Mouse (Mus musculus) embryo, embryonic 9.5 days (tissue): ENCODE data around the gene Ptpn1.

Source experiments
- DNase-seq: peaks from one replicate; pipeline ENCODE4 v3.0.0-alpha.2; 2017; ENCODE audit errors: extremely low spot score

Ptpn1 gene

DNA sequence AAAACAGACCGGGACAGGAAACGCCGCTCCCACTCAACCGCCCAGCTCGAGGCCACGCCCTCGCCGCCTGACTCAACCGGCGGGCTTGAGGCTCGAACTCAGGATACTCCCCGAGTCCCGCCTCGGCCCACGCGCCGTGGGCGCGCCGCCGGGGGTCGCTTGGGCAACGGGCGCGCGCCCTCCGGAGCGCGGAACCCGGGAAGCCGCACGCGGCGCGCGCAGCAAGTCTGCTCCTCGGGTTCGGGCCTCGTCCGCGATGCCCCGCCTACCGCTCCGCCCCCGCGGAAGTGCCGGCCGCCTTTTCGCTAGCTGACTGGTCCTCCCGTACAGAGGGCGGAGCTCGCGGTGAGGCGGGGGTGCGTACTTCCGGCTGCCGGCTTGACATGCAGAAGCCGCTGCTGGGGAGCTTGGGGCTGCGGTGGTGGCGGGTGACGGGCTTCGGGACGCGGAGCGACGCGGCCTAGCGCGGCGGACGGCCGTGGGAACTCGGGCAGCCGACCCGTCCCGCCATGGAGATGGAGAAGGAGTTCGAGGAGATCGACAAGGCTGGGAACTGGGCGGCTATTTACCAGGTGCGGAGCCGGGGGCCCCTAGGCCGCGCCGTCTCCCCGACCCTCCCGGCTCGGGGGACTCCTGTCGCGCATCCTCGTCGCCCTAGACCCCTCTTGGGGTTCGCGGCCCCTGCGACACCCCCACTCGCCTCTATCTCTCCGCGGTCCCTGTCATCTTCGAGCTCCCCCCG lies at the start of gene Ptpn1:
Gene Ptpn1, plus strand, starts transcription at position 73 of the 742 bp plus-strand sequence.
- peak; percentile 96 for DNase-seq

DNA sequence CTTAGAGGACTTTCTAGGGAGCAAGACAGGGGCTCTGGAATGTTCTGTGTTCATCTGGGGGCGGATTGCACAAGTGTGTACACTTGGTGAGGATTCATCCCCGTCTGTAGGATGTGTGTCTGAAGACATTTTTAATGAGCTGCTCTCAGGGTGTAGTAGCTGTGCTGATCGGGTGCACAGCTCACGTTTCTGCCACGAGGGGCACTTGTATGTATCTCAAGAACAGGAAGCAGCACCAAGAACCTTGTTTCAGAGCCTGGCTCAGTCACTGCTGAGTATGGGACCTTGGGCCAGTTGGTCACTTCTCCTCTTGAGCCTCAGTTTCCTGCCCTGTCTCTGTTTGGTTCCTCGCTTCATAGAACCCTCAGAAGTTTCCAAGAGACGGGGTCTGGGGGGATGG lies 45.4 kb upstream of the Ptpn1 start:
- no peak for DNase-seq

DNA sequence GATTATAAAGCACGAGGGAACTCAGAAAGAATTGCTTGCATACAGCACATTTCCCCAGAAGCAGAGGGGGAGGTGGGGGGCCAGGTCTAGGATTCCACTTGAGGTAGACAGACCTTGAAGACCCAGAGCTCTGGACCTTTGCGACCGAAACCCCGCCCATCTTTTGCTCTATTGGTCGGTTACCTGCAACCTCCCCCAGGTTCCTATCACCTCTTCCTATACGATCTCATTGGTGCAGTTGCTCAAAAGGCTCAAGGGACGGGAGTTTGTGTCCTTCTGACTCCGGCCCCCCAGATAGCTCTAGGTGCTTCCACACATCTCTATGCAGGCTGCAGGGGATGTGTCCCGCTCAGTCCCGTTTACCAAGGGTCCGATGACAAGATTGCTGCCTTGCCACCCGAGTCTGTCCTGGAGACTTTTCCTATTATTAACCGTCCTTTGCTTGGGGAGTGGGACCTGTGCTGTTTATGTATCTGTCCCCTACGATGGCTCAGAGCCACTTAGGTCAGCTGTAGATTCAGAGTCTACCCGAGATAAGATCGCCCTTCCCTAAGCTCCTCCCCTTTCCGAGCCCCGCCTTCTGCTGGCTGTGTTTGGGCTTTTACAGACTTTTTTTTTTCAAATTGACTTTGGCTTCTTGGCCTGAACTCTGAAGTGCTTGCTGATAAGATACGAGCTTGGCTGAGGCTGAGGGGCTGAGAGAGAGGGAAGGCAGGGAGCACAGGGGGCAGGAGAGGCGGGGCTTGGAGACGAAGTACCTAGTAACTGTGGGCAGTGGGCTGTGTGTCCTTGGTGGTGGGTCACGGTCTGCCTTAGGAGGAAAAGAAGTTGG lies 44.1 kb upstream of the Ptpn1 start:
- peak; percentile 35 for DNase-seq

DNA sequence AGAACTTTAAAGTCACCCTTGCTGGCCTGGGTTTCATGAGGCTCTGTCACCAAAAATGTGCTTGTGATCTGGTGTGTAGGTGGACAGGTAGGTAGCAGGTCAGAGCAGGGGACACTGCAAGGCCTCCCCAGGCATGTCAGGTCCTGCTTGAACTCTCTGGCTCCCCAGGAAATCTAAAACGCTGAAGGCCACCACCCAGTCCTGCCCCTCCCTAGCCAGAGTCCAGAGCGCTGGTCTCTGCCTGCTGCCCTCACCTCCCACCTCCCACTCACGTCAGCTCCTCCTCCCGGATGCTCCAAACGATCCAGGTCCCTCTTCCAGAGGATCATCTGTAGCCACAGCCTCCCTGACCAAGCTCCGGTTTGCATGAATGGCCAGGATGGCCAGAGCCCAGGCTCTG lies 43.0 kb upstream of the Ptpn1 start:
- no peak for DNase-seq

DNA sequence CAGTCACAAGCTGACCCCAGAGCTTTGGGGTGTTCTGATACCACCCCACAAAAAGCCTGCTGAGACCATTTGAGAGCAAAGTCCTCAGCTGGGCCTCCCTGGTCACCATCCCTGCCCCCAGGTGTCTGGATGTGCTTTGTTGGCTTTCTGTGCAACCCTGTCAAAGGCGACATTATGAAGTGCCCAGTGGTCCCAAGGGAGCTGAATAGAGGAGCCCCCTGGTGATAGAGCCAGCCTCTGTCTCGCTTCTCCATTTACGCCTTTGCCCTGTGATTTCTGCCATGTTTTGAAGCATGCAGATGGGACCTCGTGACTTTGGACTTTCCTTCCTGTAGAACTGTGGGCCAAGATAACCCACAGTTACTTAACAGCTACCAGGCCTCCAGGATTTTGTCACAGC lies 42.0 kb upstream of the Ptpn1 start:
- no peak for DNase-seq

DNA sequence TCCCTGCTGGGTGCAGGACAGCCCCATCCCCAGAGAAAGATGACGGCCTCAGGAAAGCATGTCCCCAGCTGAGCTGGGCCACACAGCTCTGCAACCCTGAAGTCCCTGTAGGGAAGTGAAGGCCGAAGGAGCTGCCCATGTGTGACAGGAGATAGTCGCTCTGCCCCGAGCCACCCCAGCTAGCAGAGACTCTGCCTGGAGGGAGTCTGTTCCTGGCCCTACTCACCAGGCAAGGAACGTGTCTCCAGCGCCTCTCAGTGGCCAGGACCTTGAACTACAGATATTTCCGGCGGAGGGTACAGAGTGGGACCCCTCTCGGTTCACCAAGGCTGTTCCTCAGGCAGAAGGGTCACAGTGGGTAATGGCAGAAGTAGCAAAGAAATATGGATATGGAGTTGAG lies 39.9 kb upstream of the Ptpn1 start:
- peak; percentile 80 for DNase-seq

DNA sequence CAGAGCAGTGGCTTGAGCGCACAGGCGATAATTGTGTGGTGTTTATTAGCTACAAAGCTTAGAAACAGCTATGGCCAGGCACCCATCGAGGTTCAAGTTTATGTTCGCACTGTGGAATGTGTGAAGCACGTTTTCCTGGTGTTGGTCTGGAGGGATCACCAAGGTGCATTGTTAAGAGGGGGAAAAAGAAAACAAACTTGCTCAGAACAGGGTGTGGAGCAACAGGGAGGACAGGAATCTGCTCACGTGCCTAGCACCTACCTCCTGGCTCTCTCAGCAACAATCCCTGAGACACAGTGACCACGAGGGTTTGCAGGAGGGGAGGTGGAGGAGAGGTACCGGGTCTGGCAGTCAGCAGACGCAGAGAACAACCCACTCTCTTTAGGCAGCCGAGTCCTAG lies 38.2 kb upstream of the Ptpn1 start:
- no peak for DNase-seq

DNA sequence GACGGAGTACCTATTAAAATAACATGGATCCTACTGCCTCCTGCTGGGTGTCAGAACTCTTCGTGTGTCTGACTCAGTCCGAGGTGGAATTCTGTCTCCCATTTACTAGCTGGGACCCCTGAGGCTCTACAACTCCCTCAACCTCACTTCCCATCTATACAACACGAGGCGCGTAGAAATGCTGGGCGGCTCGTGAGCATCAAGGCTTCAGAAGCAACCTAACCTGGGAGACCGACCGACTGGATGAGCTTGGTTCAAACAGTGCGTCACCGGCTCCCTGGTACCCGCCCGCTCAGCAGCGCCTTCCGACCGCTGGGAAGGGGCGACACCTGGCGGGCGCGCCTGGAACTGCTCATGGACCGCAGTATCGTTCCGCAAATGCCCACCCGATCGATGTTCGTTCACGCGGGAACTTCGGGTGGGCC lies 36.9 kb upstream of the Ptpn1 start:
- DNase-seq, result peak; percentile 84

DNA sequence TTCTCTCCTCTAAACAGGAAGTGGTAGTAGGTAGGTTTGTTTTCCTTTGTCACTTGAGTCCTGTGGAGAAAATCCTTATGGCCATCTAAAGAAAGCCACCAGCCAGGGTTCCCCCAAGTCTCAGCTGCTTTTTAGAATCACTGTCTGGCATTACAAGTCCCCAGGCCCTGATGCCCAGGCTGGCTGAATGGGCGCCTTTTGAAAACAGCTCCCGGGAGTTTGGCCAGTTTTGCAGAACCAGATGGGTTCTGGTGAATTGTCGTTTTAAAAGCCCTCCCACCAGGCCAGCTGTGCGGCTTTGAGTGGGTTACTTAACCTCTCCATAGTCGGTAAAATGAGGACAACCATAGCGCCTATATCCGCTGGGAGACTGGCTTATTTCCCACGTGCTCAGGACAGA lies 34.0 kb upstream of the Ptpn1 start:
- DNase-seq, result no peak

DNA sequence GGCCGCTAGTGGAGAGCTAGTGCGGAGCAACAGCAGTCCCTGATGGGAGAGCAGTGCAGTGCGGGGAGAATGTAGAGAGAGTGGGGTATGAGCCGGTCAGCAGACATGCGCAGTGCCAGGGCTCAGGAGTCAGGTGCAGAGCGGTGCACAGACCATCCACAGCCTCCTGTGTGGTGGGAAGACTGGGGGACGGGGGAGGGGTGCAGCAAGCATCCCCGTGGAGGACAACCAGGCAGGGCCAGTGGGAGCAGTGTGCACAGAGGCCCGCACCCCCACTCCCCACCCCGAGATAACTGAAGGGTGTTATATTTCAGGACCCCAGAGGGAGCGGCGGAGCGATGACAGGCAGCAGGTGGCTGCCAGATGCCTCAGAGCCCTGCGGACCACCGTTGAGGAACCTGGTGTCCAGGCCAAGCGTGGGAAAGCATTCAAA lies 31.9 kb upstream of the Ptpn1 start:
- peak; percentile 50 for DNase-seq

DNA sequence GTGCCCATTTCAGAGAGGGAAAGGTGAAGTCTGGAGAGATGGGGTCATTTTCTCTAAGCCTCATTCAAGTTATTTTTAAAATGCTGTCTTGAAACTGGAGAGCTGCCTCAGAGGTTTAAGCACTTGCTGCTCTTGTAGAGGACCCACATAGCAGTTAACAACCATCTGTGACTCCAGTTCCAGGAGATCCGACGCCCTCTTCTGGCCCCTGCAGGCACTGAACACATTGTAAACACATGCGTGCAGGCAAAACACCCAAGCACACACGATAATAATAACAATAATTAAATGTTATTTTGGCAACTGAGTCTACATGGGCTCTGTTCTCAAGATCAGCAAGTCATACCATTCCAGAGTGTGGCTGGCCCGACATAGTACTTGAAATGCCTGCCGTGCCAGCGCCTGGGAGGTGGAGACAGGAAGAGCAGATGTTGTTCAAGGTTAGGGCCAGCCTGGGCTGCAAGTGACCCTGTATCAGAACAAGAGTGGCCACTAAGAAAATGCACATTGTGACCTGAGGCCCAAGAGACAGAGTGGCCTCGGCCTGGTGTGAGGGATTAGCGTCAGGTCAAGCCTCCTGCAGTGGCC lies 29.6 kb upstream of the Ptpn1 start:
- DNase-seq, result no peak

DNA sequence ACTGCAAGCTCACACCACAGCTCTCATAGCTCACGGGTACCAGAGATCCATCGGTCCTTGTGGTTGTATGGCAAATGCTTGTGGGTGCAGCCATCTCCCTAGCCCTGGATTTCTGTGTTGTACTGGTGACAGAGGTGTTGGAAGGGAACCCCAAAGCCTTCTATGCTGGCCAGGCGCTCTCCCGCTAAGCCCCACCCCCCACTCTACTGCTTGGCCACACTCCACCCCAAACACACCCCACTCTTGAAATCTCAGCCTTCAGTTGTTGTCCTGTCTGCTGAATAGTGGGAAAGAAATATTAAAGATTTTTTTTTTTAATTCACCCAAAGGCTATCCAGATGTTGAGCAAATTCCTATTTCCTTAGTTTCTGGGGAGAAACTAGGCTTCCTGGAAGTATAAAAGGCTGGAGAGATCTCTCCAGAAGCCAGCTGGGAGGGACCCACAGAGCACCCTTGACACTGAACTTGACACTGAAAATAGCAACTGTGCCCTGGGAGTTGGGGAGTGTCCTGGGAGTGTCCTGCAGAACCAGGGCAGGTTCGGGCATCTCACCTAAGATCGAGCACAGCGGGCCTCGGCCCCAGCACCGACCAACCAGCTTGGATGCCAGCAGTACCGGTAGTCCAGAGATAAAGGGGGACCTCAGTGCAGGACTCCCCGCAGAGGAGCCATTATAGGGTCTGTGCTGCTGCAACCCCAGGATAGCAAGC lies 28.5 kb upstream of the Ptpn1 start:
- DNase-seq, result no peak

DNA sequence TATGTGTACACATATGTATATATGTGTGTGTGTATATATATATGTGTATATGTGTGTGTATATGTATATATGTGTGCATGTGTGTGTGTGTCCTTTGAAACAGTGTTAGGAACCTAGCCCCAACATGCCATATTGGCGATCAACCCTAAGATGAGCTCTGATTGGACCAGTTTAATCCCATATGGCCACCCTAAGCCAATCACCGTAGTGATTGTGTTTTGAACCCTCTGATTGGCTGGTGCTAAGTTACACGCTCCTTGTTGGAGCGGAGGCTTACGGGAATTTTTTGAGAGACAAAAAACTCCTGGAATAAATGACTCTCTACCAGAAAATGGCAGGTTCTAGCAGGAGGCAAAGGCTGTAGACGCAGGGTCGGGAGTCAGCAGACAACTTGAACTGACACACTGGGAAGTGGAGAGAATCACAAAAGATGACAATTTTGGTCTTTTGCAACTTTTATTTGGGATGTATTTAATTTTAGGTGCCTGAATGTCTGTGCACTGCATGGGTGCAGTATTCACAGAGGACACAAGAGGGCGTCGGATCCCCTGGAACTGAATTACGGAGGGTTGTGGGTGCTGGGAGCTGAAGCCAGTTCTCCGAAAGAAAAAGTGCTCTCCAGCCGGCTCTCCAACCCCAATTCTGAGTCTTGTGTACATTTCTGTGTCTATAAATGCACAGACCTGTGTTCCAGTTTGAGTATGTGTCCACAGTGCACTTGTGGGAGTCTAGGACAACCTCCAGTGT lies 27.1 kb upstream of the Ptpn1 start:
- DNase-seq, result no peak

DNA sequence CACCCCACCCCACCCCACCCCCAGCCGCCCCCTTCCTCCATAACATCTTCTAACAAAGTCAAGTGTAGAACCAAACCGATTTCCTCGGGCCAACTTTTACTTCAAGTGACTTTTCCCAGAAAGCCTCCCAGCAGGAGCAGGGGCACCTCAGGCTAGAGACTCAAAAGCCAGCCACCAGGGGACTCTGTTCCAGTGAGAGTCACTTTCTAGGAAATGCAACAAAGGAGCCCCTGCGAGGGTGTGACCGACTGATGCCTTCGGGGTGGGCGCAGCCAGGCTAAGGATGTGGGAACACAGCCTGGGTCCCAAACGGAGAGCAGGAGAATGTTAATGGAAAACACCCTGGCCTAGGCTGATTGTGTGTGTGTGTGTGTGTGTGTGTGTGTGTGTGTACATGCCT lies 26.3 kb upstream of the Ptpn1 start:
- no peak for DNase-seq

DNA sequence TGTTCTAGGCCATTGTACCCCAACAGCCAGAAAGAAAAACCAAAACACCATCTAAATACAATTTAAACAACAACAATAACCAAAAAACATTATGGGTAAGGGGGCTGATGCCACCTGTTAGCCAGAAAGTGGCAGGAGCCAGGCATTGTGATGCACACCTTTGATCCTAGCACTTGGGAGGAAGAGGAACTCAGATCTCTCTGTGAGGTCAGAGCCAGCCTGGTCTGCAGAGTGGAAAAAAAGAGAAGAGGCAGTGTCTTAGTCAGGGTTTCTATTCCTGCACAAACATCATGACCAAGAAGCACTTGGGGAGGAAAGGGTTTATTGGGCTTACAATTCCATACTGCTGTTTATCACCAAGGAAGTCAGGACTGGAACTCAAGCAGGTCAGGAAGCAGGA lies 25.1 kb upstream of the Ptpn1 start:
- no peak for DNase-seq

DNA sequence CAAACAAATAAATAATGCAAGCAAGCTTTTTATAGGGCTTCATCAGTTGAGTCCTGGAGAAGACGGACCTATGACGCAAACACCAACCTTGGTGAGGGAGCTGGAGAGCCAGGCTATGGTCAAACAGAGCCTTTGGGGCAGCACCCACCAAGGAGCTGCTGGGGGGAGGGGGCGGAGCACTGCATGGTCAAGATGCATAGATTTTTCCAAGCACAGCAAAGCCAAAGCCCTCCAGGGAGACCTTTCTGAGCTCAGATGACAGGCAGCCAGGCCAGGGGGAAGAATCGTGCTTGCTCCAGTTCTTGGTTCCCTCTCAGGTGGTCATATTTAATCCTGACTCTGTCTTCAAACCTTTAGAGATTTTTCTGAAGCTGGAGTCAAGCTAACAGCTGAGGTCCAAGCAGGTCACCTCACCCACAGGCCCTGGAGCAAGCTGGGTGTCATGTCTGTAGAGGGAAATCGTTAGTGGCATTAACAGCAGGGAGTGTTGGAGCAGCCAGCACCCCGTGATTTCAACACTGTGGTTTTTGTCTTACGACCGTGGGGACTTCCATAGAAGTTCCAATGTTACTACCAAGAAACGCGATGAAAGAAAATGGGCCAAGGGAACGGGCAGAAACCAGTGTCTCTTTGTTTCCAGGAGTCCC lies 22.2 kb upstream of the Ptpn1 start:
- DNase-seq, result no peak

DNA sequence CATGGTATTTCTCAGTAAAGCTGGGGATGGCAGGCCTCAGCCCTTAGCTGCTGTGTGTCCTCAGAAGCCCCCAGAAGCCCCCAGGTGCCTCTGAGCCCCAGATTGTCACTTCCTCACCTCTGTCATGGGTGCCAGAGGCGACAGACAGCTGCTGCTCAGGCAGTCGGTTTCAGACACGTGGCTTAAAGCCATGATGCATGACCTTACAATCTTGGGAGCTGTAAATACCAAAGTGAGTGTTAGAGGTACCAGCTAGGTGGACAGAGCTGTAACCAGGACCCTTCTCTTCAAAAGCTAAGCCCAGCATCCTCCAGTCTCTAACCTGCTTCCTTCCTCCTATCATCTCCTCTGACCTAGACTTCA lies 21.7 kb upstream of the Ptpn1 start:
- DNase-seq, result no peak

DNA sequence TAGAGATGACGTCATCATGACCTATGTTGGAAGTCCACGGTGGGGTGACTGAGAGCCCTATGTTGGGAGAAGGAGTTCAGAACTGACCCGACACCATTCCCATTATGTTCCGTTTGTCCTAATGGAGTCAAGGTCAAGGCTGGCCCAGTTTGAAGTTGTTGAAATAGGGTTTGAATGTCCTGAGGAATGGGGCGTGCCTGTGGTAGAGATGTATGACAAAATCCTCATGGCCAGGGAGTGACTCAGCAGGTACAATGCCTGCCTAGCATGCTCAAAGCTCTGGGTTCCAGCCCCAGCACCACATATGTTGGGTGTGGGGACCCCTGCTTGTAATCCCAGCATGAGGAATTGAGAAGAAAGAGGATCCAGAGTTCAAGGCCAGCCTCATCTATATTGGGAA lies 20.3 kb upstream of the Ptpn1 start:
- DNase-seq, result no peak

DNA sequence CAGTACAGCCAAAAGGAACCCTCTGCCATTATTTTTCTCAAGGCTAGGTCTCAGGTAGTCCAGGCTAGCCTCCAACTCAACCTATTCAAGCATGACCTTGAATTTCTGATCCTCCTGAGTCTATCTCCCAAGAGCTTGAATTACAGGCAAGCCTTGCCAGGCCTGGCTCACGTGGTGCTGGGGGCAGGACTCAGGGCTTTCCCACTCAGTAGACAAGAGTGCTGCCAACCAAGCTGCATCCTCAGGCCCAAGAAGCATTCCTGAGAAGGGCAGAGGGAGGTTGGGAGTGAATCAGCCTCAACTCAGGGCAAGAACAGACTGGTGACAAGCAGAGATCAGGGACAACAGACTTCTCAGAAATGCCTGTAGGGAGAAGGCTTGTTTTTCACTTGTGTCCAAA lies 12.8 kb upstream of the Ptpn1 start:
- DNase-seq, result no peak

DNA sequence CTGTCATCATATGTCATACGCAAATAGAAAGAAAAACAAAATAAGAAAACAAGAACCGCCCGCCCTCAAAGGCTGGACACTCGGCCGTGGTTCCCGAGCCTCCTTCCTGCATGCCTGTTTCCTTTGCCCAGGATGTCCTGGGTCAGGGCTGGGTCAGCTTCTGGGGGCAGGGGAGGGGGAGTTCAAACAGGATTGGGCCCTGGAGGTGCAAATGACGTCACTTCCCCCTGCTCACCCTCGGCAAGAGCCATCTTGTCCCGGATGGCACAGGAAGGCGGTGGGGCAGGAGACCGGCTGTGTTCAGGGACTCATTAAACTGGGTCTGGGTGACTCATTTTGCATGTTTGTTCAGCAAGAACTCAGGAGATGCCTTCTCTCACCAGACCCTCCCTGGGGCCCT lies 11.8 kb upstream of the Ptpn1 start:
- no peak for DNase-seq

DNA sequence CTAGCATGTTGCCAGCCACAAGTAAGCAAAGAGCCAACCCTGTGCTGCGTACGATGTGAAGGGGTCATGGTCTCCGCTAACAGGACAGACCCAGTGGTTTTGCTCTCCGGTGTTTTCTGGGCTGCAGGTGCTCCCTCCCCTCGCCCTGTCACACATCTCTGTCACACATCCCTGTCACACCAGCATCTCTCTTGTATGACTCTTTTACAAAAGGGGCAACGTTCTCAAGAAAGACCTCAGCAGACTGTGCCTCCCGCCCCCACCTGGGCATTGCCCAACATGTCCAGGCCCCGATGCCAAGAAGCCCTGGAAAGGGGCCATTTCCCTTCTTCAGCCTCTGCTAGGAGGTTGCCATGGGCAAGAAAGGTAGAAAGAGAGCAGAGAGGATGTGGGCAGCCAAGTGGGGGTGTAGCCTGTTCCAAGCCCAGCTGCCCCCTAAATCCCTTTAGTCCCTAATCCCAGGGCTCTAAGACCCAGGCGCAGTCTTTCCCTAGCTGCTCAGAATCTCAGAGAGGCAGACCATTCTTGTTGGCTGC lies 10.8 kb upstream of the Ptpn1 start:
- DNase-seq, result no peak
